Mouse (Mus musculus) heart, adult 11 months (tissue): ENCODE results near the gene Nrxn2.
A peak's percentile ranks its signal among the peaks of the same experiment; 100 is the strongest.

Experiments used
- DNase-seq: peaks from one replicate; pipeline ENCODE4 v3.0.0; 2022

Nrxn2 gene

GRCm38 (mm10) chr19:6392743-6393393, 25.7 kb upstream of the Nrxn2 start:
- peak; percentile 89 for DNase-seq

DNA sequence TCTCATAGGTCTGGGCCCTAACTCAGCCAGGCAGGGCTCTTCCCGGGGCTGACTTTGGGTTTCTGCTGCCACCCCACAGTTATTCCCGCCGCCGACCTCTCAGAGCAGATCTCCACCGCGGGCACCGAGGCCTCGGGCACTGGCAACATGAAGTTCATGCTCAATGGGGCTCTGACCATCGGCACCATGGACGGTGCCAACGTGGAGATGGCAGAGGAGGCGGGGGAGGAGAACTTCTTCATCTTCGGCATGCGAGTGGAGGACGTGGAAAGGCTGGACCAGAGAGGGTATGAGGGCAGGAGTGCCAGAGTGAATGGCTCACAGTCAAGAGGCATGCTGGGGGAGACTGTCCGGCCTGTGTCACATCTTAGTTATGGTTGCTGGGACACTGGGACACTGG, 24.9 kb upstream of the Nrxn2 start:
- peak; percentile 85 for DNase-seq

DNA sequence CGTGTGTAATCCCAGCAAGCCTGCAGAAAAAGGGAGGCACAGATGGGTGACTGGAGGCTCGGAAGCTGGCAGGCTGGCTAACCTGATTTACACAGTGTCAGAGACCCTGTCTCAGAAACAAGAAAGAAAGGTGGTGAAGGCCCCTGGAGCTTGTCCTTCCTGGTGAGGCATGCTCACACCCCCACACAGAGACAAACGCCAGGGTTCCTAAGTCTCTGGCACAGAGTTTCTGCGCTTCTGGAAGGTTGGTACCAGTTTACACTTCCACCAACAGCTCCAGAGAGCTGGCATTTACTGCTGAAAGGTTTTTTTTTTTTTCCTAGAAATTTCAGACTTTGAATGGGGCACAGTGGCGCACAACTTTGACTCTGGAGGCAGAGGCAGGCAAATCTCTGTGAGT, 22.3 kb upstream of the Nrxn2 start:
- DNase-seq: peak; percentile 84

GRCm38 (mm10) chr19:6397582-6398249, 20.8 kb upstream of the Nrxn2 start:
- DNase-seq: peak; percentile 96

GRCm38 (mm10) chr19:6398447-6399284, 19.9 kb upstream of the Nrxn2 start:
- DNase-seq: peak; percentile 99

DNA sequence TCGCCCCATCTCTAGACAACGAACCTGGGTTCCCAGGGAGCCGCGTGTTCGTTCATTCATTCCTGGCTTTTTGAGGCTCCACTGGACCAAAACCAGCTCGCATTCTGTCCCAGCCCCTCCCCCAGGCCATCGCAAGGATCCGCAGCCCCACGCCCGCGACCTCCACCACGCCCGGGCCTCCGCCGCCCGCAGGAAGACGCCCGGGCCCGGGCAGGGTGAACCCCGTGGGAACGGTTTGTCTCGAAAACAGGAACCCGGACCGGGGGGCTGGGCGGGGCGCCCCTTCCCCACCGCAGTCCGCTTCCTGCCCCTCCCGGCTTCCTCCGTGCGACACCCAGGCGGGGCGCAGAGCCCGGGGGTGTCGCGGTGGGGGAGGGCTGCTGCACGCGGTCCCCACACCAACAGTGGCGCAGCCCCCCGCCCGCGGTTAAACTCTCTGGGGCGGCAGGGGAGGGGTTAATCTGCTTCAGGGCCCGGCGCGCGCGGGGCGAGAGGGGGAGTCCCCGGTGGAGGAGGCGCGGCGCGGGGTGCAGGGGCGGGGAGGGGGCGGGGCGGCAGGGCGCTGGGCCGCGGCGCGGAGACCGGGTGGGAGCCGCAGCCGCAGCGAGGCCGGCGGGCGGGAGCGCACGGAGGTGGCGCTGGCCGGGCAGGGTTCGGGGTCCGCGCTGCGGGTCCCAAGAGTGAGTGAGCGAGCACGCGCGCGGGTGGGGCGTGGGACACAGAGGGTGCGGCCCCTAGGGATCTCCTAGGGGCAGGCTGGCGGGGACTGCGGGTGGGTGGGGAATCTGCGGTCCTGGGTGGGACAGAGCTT, 19.0 kb upstream of the Nrxn2 start, which contains the start of gene Rasgrp2:
TSS of gene Rasgrp2 (plus strand) at position 56 of the 811 bp plus-strand sequence.
- DNase-seq: peak; percentile 99

GRCm38 (mm10) chr19:6400096-6401086, 18.1 kb upstream of the Nrxn2 start:
- DNase-seq: peak; percentile 96

DNA sequence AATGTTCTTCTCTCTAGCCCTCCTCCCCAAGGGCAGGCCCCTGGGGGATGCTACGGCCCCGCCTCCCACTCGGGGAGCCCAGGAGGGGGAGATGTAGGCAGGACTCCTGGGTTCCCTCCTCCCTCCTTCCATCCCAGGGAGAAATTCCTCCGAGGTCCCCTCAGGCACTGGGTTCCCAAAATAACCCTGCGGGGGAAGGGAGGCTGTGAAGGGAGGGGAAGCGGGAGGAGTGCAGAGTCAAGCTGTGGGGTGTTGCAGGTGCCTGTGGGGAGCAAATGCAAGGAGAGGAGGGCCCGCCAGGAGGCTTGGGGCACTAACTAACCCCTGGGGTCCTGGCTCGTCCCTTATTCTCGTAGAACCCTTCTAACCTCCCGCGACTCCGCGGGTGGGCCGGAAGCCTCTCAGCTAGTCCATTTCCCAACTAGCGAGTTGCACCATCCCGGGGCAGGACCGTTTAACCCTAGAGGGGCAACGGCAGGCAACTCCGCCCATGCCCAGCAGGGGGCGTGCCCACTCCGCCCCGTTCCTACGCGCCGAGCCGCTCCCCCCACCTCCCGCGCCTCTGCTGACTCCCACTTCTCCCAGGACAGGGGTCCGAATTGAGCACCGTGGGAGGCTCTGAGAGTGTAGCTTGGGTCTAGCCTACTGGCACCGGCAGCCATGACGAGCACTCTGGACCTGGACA, 17.3 kb upstream of the Nrxn2 start:
- peak; percentile 99 for DNase-seq

DNA sequence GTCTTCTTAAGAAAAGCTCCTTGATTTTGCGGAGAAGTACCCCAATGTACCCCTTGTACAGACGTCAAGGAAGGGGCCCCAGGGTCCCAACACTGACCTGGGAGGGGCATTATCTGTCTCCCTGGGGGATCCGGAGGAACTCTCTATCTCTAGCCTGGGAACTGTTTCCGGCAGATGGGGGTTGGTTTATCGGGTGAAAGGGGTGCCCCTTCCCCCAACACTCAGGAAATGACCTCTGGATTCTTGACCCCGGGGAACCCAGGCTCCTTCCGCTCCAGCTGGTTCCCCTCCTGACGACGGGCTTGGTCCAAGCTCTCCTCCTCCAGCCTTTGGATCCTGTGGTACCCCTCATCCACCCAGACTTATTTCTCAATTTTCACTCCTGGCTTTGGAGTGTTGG, 16.6 kb upstream of the Nrxn2 start:
- DNase-seq: peak; percentile 98

DNA sequence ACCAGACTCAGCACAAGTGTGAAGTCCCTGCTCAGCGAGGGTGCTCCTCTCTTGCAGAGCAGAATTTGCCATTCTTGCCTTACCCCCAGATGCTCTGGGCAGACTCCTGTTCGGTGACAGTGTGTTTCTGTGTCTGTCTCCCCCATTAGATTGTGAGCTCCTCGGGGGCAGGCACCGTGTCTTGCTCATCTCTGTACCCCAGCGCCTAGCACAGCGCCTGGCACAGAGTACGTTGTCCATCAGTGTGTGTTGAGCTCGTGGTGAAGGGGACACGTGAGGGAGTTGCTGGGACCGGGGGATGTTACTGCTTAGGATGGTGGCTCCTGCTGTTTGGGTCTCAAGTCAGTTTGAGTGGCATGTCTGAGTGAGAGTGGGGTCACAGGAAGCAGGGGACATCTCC, 14.7 kb upstream of the Nrxn2 start:
- peak; percentile 94 for DNase-seq

GRCm38 (mm10) chr19:6405433-6405832, 13.1 kb upstream of the Nrxn2 start:
- no peak for DNase-seq

GRCm38 (mm10) chr19:6407109-6407508, 11.4 kb upstream of the Nrxn2 start:
- DNase-seq: peak; percentile 91

DNA sequence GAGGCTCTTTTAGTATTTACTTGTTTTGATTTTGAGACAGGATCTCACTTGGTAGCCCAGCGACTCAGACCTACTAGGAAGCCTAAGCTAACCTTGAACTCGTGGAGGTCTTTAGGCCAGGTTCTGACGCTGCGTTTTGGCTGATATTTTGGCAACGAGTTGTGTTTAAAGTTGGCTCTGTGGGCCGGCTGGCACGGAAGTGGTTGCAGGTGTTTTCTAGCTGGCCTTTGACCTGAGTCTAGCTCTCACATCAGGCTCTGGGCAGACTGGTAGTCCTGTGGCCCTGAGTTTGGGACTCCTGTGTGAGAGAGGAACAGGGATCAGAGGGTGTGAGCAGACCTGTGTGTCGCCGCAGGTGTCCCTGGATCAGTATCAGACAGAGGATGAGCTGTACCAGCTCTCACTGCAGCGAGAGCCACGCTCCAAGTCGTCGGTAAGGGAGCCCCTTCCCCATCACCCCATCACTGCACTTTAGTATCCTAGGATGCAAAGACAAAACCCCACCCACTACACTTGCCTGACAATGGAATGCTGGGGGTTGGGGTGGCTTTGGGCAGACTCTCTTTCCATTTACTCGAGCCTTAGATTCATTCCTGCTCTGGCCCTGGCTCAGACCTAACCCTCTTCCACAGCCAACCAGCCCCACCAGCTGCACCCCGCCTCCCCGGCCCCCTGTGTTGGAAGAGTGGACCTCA, 10.6 kb upstream of the Nrxn2 start:
- DNase-seq: no peak

- peak; percentile 98 for DNase-seq
Measured at GRCm38 (mm10) chr19:6408749-6409148, 9.8 kb upstream of the Nrxn2 start.

GRCm38 (mm10) chr19:6409176-6409575, 9.4 kb upstream of the Nrxn2 start:
- DNase-seq: no peak

DNA sequence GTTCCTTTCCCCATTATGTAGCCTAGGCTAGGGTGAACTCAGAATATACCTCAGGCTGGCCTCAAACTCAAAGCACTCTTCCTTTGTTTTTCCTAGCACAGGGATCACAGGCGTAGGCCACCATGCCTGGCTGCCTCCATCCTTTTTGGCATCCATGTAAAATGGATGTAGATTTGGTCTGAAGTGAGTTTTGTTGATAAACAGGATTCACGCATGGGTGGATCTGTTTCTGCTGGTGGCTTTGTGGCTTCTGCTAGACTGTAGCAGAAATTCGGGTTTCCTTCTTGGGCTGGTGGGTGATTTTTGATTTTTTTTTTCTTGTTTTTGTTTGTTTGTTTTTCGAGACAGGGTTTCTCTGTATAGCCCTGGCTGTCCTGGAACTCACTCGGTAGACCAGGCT, 8.6 kb upstream of the Nrxn2 start:
- no peak for DNase-seq

- DNase-seq: peak; percentile 97
Measured at GRCm38 (mm10) chr19:6412798-6413197, 5.7 kb upstream of the Nrxn2 start.

- DNase-seq: no peak
Measured at GRCm38 (mm10) chr19:6415454-6415853, 3.1 kb upstream of the Nrxn2 start.

DNA sequence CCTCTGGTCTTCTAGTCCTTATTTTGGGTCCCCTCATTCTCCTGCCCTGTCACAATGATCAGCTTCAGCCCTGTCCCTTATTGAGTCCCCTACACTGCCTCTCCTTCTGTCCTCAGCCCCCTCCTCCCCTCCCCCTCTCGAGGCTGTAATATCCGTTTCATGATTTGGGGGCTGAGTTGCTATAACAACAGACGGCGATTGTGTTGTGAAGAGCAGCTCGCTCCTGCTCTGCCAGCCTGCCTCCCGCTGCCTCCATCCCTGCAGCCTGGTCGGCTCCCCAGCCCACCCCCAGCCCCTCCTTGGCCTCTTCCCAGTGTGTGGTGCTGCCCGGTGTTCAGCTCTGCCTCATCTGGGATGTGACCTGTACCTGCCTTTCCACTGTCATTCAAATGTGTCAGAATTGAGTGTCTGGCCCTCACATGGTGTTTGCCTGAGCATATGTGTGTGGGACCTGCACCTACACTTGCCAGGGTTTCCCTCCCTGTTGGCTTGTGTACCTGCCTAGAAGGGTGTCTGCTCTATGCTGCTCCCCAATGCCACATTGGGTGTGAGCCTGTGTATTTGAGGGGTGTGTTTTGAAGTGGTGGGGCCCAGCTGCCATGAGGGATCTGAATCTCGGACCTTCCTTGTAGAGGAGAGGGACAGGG, 2.3 kb upstream of the Nrxn2 start:
- DNase-seq: no peak
